Mouse (Mus musculus) lung, embryonic 16.5 days (tissue): ENCODE measurements around the gene Vsig2. TPM values are rescaled to one million over a fixed set of nuclear protein-coding genes. Genes with fewer than 3 reads are reported as not detected.
A peak's percentile ranks its signal among the peaks of the same experiment; 100 is the strongest.

ENCODE experiments used
- ATAC-seq: fragments of 200-750 bp; cut with Nextera tagmentation; 2 replicates; pipeline ENCODE4 v1.8.0; 2017; ENCODE audit warnings: low read depth, mild to moderate bottlenecking, moderate library complexity
- H3K27ac ChIP-seq: fragments of 300-500 bp; sonication (generic); 2 replicates; pipeline ENCODE4 v1.5.1; 2014; ENCODE audit warnings: mild to moderate bottlenecking, control low read depth, low read length
- H3K27me3 ChIP-seq: fragments of 300-500 bp; sonication (generic); 2 replicates; pipeline ENCODE4 v1.6.1; 2014; ENCODE audit warnings: low read depth, low read length, mixed read lengths; ENCODE audit not compliant: control insufficient read depth, insufficient read depth
- H3K36me3 ChIP-seq: fragments of 300-500 bp; sonication (generic); 2 replicates; pipeline ENCODE4 v1.6.1; 2014; ENCODE audit warnings: low read length; ENCODE audit not compliant: control insufficient read depth, insufficient read depth
- H3K4me1 ChIP-seq: fragments of 300-500 bp; sonication (generic); replicated peaks from 2 replicates; pipeline ENCODE4 v1.6.1; 2014; ENCODE audit warnings: low read length, mixed read lengths; ENCODE audit not compliant: control insufficient read depth, insufficient read depth
- H3K4me2 ChIP-seq: fragments of 300-500 bp; sonication (generic); 2 replicates; pipeline ENCODE4 v1.6.1; 2014; ENCODE audit warnings: low read depth, low read length, control low read depth
- H3K4me3 ChIP-seq: fragments of 300-500 bp; sonication (generic); 2 replicates; pipeline ENCODE4 v1.5.1; 2014; ENCODE audit warnings: mild to moderate bottlenecking, low read length, control low read depth
- H3K9ac ChIP-seq: fragments of 300-500 bp; sonication (generic); 2 replicates; pipeline ENCODE4 v1.6.1; 2014; ENCODE audit warnings: low read length, control low read depth
- H3K9me3 ChIP-seq: fragments of 300-500 bp; sonication (generic); 2 replicates; pipeline ENCODE4 v1.6.1; 2016; ENCODE audit warnings: low read length; ENCODE audit not compliant: control insufficient read depth
- WGBS: fragments of 180-500 bp; shearing (Covaris S2); extraction: QIAGEN DNeasy Blood & Tissue Kit; methylation state at CpG from one replicate; pipeline ENCODE4 v1.1.7; 2014; 5-methylcytosine and 5-hydroxymethylcytosine counted together
- polyA plus RNA-seq: library from polyadenylated mRNA; unstranded; fragments of >200 nt; fragmentation: Nextera tagmentation; extraction: Ambion mirVana; gene quantifications from 2 replicates; pipeline ENCODE4 v1.2.1, GENCODE M21; 2015

The Vsig2 gene
- polyA plus RNA-seq, 1 experiment from 2014 or later: 40.2 TPM

DNA sequence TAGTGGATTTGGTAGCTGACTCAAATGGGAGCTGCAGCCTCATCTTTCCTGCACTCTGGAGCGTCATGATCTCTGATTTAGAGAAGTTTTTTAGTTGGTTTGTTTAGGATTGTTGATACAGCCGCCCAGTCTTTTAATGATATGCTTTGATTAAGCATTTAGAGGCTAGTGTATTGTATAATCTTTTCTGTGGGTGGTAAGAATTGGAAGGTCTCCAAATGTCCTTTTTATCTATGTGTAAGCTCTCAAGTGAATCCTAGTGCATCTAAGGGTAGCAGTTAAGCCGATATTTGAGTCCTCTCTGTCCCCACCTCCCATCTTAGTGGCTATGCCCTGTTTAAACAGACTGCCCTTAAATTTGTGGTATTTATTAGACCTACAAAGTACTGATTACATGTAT, 24.6 kb upstream of the Vsig2 start:
- H3K36me3 ChIP-seq: no peaks in the 10 kb centered on the region

DNA sequence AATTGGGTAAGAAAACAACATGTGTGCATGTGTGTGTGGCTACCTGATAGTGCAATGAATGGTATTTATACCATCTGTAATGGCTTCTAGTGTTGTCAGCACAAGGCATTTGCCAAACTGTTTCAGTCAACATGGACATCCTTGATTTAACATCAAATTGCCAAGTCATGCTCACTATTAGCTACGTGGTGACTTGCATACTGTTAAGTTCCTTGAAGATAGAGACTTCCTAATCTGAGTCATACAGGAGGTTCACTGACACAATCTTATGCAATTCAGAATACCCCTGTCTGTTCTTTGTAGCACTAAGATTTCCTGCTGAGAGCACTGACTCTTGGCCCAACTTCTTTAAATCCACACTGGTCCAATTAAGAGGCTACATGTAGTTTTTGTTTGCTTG, 21.6 kb upstream of the Vsig2 start:
- H3K9me3 ChIP-seq: no peaks in the 10 kb centered on the region
- no peak overlapping the region for H3K4me3 ChIP-seq
- 82% methylated on average over 1 of the region's 1 CpGs for WGBS
- no peak overlapping the region for H3K9ac ChIP-seq
- H3K4me1 ChIP-seq: no peaks in the 10 kb centered on the region; the same call in 1 of the 2 replicates
- 0 out of 2 replicates have a peak, but pooled peaks cover 2% of the 10 kb centered on the region for H3K36me3 ChIP-seq
- no peaks in the 10 kb centered on the region for H3K27me3 ChIP-seq
- no peak overlapping the region for H3K27ac ChIP-seq
- no peak for ATAC-seq
- no peak overlapping the region for H3K4me2 ChIP-seq

More for the DNA sequence above, 24.6 kb upstream of the Vsig2 start:
- Histone ChIP-seq H3K4me2 (no peak overlapping the region), H3K9me3 (no peaks in the 10 kb centered on the region), H3K4me3 (no peak overlapping the region), H3K4me1 (no peaks in the 10 kb centered on the region; the same call in 1 of the 2 replicates), H3K27me3 (no peaks in the 10 kb centered on the region), H3K27ac (no peak overlapping the region), H3K9ac (no peak overlapping the region)
- no peak for ATAC-seq
- WGBS: 57% methylated on average over 3 of the region's 3 CpGs

GRCm38 (mm10) chr9:37518991-37519390, 20.1 kb upstream of the Vsig2 start:
- Histone ChIP-seq H3K27me3 (no peaks in the 10 kb centered on the region), H3K4me3 (no peak overlapping the region), H3K36me3 (peaks cover 11% of the 10 kb centered on the region), H3K27ac (no peak overlapping the region), H3K9ac (no peak overlapping the region), H3K4me2 (no peak overlapping the region), H3K9me3 (no peaks in the 10 kb centered on the region), H3K4me1 (no peaks in the 10 kb centered on the region)
- WGBS: 94% methylated on average over 8 of the region's 8 CpGs
- ATAC-seq: no peak

DNA sequence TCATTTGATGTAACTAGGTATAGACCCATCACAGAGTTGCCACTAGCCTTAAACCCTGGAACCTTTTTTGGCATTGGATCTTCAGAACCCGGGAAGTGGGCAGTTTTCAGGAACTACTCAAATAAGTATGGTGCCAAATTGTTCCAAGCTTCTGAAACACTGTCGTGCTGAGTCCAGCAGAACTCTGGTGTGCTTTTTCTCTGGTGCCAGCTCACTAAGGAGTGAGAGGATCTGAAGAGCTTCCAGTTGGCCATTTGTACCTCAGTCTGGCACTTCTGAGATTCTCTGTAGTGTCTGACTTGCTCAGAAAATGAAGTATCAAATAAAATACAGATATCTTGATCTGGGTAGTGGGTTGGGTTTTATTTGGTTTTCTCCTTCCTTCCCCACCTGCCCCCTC, 19.1 kb upstream of the Vsig2 start:
- Histone ChIP-seq H3K36me3 (peaks cover 11% of the 10 kb centered on the region), H3K9me3 (no peaks in the 10 kb centered on the region), H3K4me2 (no peak overlapping the region), H3K4me3 (no peak overlapping the region), H3K27ac (no peak overlapping the region), H3K9ac (no peak overlapping the region), H3K4me1 (no peaks in the 10 kb centered on the region), H3K27me3 (no peaks in the 10 kb centered on the region)
- WGBS: 83% methylated on average over 2 of the region's 2 CpGs
- no peak for ATAC-seq

- Histone ChIP-seq H3K4me1 (peaks cover 35% of the 10 kb centered on the region), H3K9ac (no peak overlapping the region), H3K4me2 (no peak overlapping the region), H3K36me3 (peaks cover 14% of the 10 kb centered on the region), H3K27ac (no peak overlapping the region), H3K27me3 (peaks cover 7% of the 10 kb centered on the region; the same call in 1 of the 2 replicates), H3K9me3 (no peaks in the 10 kb centered on the region), H3K4me3 (no peak overlapping the region)
- WGBS: 84% methylated on average over 2 of the region's 2 CpGs
- no peak for ATAC-seq
Observed at GRCm38 (mm10) chr9:37525461-37525860, 13.6 kb upstream of the Vsig2 start.

DNA sequence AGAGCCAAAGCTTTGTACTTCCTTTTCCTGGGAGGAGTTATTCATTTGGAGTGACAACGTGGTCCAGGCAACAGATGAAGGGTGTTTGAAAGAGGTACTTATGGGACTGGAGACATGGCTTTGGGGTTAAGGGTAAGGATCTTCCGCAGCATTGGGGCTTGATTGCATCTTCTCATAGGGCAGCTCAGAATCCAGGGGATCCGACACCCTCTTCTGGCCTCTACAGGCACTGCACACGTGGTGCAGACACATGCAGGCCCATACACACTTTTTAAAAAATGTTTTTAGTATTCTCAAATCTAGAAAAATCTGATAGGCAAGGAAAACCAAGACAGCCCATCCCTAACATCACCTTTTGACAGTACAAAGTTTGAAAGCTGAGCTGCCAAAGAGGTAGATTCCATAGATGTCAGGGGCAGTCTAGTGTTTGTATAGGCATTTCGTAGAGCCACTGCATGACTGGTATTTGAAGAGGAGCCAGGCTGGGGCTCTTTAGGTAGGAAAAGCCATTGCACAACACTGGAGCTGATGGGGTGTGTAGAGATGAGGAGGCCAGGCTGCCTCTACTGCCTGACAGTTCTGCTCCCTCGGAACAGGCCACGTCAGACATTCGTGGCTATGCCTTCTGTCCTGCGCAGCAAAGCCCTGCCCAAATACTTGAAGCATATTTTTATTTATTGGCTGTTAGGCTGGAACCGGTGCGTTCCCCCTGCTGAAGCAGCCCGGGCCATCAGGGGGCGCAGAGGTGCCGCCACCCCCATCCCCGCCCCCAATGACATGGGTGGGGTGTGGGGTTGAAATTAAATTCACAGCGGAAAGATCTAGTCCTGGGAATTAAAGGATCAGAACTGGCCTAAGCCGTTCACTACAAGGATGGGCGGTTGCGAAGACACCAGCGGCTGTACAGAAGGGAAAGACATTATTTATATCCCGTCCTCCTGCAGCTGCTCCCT, 12.3 kb upstream of the Vsig2 start:
- peak; percentile 72 for ATAC-seq
- H3K4me3 ChIP-seq: peak overlapping the region; percentile 53
- peaks cover 12% of the 10 kb centered on the region for H3K36me3 ChIP-seq
- H3K4me2 ChIP-seq: peak overlapping the region; percentile 69
- peaks cover 44% of the 10 kb centered on the region for H3K4me1 ChIP-seq
- no peaks in the 10 kb centered on the region for H3K9me3 ChIP-seq
- H3K9ac ChIP-seq: no peak overlapping the region
- H3K27ac ChIP-seq: peak overlapping the region; percentile 7
- 18% methylated on average over 21 of the region's 21 CpGs for WGBS
- H3K27me3 ChIP-seq: peaks cover 7% of the 10 kb centered on the region; the same call in 1 of the 2 replicates

DNA sequence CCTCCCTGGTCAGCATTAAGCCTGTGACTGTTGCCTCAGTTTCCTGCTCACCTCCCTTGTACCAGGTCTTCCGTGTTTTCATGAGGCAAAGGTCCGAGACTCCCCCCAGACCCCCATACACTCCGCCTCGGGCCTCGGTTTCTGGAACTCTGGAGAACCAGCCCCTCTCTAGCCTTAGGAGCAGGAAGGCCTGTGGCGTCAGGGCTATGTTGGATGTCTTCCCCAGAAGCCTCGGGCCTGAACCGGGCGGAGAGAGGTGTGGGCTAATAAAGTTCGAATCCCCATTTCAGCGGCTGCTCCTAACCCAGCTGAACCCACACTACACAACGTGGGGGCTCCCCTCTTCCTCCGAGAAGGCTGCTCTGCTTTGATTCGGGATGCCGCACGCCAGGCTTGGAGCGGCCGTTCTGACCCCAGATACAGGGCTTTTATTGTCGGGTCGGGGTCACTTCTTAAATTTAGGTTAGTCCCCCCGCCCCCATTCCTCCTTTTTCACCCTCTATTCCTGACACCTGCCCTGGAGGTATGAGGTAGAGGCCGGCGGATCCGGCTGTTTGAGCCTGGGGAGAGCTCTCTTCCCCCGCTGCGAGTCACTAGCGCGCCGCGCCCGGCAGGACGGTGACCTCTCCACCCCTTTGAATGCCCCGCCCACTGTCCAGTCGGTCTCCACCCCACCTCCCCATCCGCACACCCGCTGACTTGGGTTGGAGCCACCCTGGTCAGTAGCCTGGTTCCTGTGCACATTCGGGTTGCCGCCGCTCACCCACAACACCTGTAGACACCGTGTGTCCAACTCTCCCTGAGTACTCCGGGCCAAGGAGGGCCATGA, 11.4 kb upstream of the Vsig2 start, which contains the start of gene Esam:
Gene Esam, plus strand, starts transcription at position 683 of the 829 bp plus-strand sequence.
- WGBS: 15% methylated on average over 41 of the region's 41 CpGs
- H3K4me2 ChIP-seq: peak within 1 kb of the TSS; percentile 69
- peak; percentile 49; the same call in 1 of the 2 replicates for ATAC-seq
- H3K27ac ChIP-seq: peak within 1 kb of the TSS; percentile 95
- H3K36me3 ChIP-seq: peaks cover 12% of the 10 kb centered on the region
- peaks cover 7% of the 10 kb centered on the region; the same call in 1 of the 2 replicates for H3K27me3 ChIP-seq
- H3K4me3 ChIP-seq: peak within 1 kb of the TSS; percentile 53
- H3K9me3 ChIP-seq: no peaks in the 10 kb centered on the region
- peaks cover 47% of the 10 kb centered on the region for H3K4me1 ChIP-seq
- H3K9ac ChIP-seq: peak within 1 kb of the TSS; percentile 65

GRCm38 (mm10) chr9:37528225-37528970, 10.7 kb upstream of the Vsig2 start:
- H3K4me1 ChIP-seq: peaks cover 47% of the 10 kb centered on the region
- no peaks in the 10 kb centered on the region for H3K9me3 ChIP-seq
- peak overlapping the region; percentile 53 for H3K4me3 ChIP-seq
- peak overlapping the region; percentile 95 for H3K27ac ChIP-seq
- no peak for ATAC-seq
- H3K4me2 ChIP-seq: peak overlapping the region; percentile 69
- H3K36me3 ChIP-seq: peaks cover 4% of the 10 kb centered on the region
- H3K27me3 ChIP-seq: peaks cover 7% of the 10 kb centered on the region; the same call in 1 of the 2 replicates
- 32% methylated on average over 9 of the region's 9 CpGs for WGBS
- H3K9ac ChIP-seq: peak overlapping the region; percentile 65
